Mouse (Mus musculus) spleen, adult 2 months (tissue): ENCODE measurements around the gene Mcts1. TPM values are rescaled to one million over a fixed set of nuclear protein-coding genes. Genes with fewer than 3 reads are reported as not detected.

Experiments used
- DNase-seq, 2 experiments: peaks; one replicate each; pipeline versions ENCODE4 v3.0.0 to v3.0.0-alpha.2; 2012 to 2021; ENCODE audit warnings: low spot score in 2 of 2, low read depth in 1 of 2
- H3K27ac ChIP-seq: fragments of 200-500 bp; 2 replicates; pipeline ENCODE4 v1.5.1; 2012; ENCODE audit warnings: low read length, inconsistent platforms; ENCODE audit not compliant: insufficient read depth
- H3K27me3 ChIP-seq: fragments of 200-500 bp; 2 replicates; pipeline ENCODE4 v1.6.1; 2012; ENCODE audit warnings: mild to moderate bottlenecking, moderate library complexity, low read length, inconsistent platforms; ENCODE audit not compliant: control insufficient read depth, insufficient read depth
- H3K36me3 ChIP-seq: fragments of 200-500 bp; 2 replicates; pipeline ENCODE4 v1.6.1; 2012; ENCODE audit warnings: mild to moderate bottlenecking, low read length, inconsistent platforms; ENCODE audit not compliant: control insufficient read depth, insufficient read depth
- H3K4me1 ChIP-seq: fragments of 200-500 bp; 2 replicates; pipeline ENCODE4 v1.6.1; 2011; ENCODE audit warnings: inconsistent platforms; ENCODE audit not compliant: control insufficient read depth, insufficient read depth, insufficient read length
- H3K4me3 ChIP-seq: fragments of 200-500 bp; 2 replicates; pipeline ENCODE4 v1.5.1; 2011; ENCODE audit warnings: mild to moderate bottlenecking, inconsistent platforms; ENCODE audit not compliant: insufficient read depth, insufficient read length; ENCODE audit errors: extremely low read depth
- CTCF ChIP-seq: fragments of 200-500 bp; IDR thresholded peaks from 2 replicates; pipeline ENCODE4 v1.5.1; 2011; ENCODE audit warnings: mild to moderate bottlenecking, inconsistent platforms; ENCODE audit not compliant: insufficient read depth, insufficient read length, insufficient replicate concordance; ENCODE audit errors: extremely low read depth
- POLR2A ChIP-seq: fragments of 200-500 bp; IDR thresholded peaks from 2 replicates; pipeline ENCODE4 v1.6.1; 2011; ENCODE audit warnings: low read depth, low read length, inconsistent platforms
- WGBS: fragments of 180-500 bp; shearing (Covaris S2); methylation state at CpG from one replicate; pipeline ENCODE4 v1.1.7; 2018; 5-methylcytosine and 5-hydroxymethylcytosine counted together
- polyA plus RNA-seq: library from polyadenylated mRNA; depleted of rRNA; stranded (reverse); fragments of >200 nt; gene quantifications from 2 replicates; pipeline ENCODE4 v1.2.3, GENCODE M21; 2012; rRNA removed

The Mcts1 gene
- polyA plus RNA-seq, 1 experiment: 3.4 TPM

DNA sequence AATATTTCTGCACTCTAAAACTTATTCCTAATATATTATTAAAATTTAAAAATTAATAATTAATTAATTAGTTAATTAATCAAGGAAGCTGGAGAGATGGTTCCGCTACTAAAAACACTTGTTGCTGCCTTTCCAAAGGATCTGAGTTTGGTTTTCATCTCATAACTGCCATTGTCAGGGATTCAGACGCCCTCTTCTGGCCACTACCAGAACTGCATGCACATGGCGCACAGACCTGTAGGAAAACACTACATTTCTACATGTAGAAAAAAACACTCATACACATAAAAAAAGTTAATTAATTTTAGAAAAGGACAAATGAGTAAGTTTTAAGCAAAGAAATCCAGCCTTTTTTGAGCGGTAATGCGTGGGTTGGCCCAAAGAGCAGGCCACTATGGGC lies 54.3 kb downstream of the Mcts1 start:
- 83% methylated on average over 5 of the region's 5 CpGs for WGBS
- DNase-seq: no peak
- no peak overlapping the region for H3K27ac ChIP-seq
- no peaks in the 10 kb centered on the region for H3K27me3 ChIP-seq
- H3K4me3 ChIP-seq: no peak overlapping the region
- no peaks in the 10 kb centered on the region for H3K4me1 ChIP-seq
- no peaks in the 10 kb centered on the region for H3K36me3 ChIP-seq
- TF ChIP-seq CTCF (no peak), POLR2A (no peak)

DNA sequence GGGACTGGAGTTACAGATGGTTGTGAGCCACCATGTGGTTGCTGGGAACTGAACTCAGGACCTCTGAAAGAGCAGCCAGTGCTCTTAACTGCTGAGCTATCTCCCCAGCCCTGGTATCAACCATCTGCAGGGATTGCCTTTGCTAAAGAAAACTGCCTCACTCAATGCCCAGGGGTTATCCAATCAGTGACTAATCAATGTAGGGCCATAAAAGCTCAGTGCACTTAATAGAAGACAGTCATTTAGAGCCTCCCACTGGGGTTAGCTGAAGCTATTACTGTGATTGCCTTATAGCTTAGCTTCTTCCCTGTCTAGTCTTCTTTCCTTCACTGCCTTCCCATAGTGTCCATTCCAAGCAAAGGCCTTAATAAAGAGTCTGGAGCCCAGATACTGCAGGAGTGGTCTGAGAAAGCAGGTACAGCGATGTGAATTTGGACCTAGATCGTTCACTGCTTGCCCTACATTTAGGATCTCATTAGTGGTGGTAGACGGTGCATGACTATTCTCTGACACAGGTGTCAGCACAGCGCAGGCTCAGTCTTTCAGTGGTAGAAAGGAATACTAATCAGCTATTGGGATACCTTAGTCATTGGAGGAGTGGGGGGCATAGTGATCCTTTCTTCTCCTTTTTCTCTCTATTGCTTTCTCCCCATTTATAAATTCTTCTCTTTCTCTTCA lies 56.0 kb downstream of the Mcts1 start:
- no peak for DNase-seq
- Histone ChIP-seq H3K27ac (no peak overlapping the region), H3K4me1 (no peaks in the 10 kb centered on the region), H3K27me3 (no peaks in the 10 kb centered on the region), H3K4me3 (no peak overlapping the region), H3K36me3 (no peaks in the 10 kb centered on the region)
- TF ChIP-seq CTCF (no peak), POLR2A (no peak)
- WGBS: 85% methylated on average over 4 of the region's 4 CpGs

Other genes with a start within 250 kb of the Mcts1 start
- gene Lamp2, start 144.1 kb upstream of the Mcts1 start, polyA plus RNA-seq: 15.5 and 17.6 TPM in 2 replicates
- gene Cul4b, start 24.4 kb upstream of the Mcts1 start, polyA plus RNA-seq: 2.8 and 2.9 TPM in 2 replicates
- 1.8 and 2.3 TPM in 2 replicates for gene C1galt1c1, start 34.5 kb downstream of the Mcts1 start, polyA plus RNA-seq
- not detected in 2 replicates for gene 6030498E09Rik, start 172.1 kb downstream of the Mcts1 start, polyA plus RNA-seq